Mouse (Mus musculus) hindbrain, postnatal 0 days (tissue): ENCODE measurements around the gene Srp68. TPM values are rescaled to one million over a fixed set of nuclear protein-coding genes. Genes with fewer than 3 reads are reported as not detected.
A peak's percentile ranks its signal among the peaks of the same experiment; 100 is the strongest.

Experiments
- ATAC-seq: fragments of 200-750 bp; cut with Nextera tagmentation; 2 replicates; pipeline ENCODE4 v1.8.0; 2017; ENCODE audit warnings: mild to moderate bottlenecking, moderate TSS enrichment, moderate library complexity
- DNase-seq: peaks from one replicate; pipeline ENCODE4 v3.0.0-alpha.2; 2015; ENCODE audit warnings: low spot score
- H3K27ac ChIP-seq: fragments of 300-500 bp; sonication (generic); 2 replicates; pipeline ENCODE4 v1.5.1; 2014; ENCODE audit warnings: mild to moderate bottlenecking
- H3K27me3 ChIP-seq: fragments of 300-500 bp; sonication (generic); 2 replicates; pipeline ENCODE4 v1.6.1; 2014; ENCODE audit warnings: low read length, mixed read lengths; ENCODE audit not compliant: insufficient read depth
- H3K36me3 ChIP-seq: fragments of 300-500 bp; sonication (generic); 2 replicates; pipeline ENCODE4 v1.6.1; 2014; ENCODE audit warnings: low read length, mixed read lengths; ENCODE audit not compliant: insufficient read depth
- H3K4me1 ChIP-seq: fragments of 300-500 bp; sonication (generic); 2 replicates; pipeline ENCODE4 v1.6.1; 2014; ENCODE audit warnings: antibody characterized with exemption, low read length, mixed read lengths; ENCODE audit not compliant: insufficient read depth
- H3K4me2 ChIP-seq: fragments of 300-500 bp; sonication (generic); 2 replicates; pipeline ENCODE4 v1.6.1; 2014; ENCODE audit warnings: low read depth, mild to moderate bottlenecking, low read length, moderate library complexity, mixed read lengths
- H3K4me3 ChIP-seq: fragments of 300-500 bp; sonication (generic); 2 replicates; pipeline ENCODE4 v1.5.1; 2014; ENCODE audit warnings: low read length
- H3K9ac ChIP-seq: fragments of 300-500 bp; sonication (generic); replicated peaks from 2 replicates; pipeline ENCODE4 v1.6.1; 2014; ENCODE audit warnings: mild to moderate bottlenecking, low read length, moderate library complexity, mixed read lengths
- H3K9me3 ChIP-seq: fragments of 300-500 bp; sonication (generic); 2 replicates; pipeline ENCODE4 v1.6.1; 2016; ENCODE audit warnings: low read length, mixed read lengths
- CTCF ChIP-seq: IDR thresholded peaks from 2 replicates; pipeline ENCODE4 v1.5.1; 2016; ENCODE audit warnings: antibody characterized with exemption, control low read depth, low read depth
- WGBS: fragments of 180-500 bp; shearing (Covaris S2); extraction: QIAGEN DNeasy Blood & Tissue Kit; methylation state at CpG from one replicate; pipeline ENCODE4 v1.1.7; 2014; 5-methylcytosine and 5-hydroxymethylcytosine counted together
- polyA plus RNA-seq: library from polyadenylated mRNA; unstranded; fragments of >200 nt; fragmentation: Nextera tagmentation; extraction: Ambion mirVana; gene quantifications from 2 replicates; pipeline ENCODE4 v1.2.1, GENCODE M21; 2015
- total RNA-seq: library from RNA; depleted of rRNA; stranded (reverse); fragments of >200 nt; gene quantifications from 2 replicates; pipeline ENCODE4 v1.2.3, GENCODE M21; 2014

Srp68 gene
- total and polyA plus RNA-seq, 2 experiments from 2014 or later = 22.5 to 50.4 TPM

DNA sequence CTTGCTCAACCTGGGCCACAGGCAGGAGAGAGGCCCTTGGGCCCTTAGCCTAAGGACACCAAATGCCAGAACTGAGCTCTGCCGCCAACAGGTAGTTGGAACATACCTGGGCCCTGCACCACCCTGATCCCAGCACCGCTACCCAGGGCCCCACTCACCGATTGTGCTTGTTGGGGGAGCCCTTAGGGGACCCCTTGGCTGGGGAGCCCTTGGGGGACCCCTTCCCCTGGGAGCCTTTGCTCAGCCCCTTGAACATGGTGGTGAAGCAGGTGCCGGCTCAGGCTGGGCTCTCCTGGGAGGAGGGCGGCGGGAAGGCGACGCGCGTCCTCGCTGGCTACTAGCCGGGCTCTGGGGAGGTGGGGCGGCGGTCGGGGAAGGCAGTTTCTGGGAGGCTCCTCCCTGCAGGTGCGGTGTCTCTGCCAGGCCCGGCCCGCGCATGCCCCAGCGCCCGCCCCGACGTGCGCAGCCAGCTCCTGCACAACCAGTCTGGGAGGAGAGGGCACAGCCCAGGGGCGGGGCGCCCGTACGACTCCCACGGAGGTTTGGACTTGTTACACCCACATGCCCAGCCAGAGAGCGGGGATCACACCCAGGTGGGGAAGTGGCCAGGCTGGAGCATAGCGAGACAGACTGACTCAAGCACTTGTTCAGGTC is 36.1 kb downstream of the Srp68 start, which contains the start of gene Evpl:
Evpl (minus strand) TSS at position 336 of the 654 bp plus-strand sequence.
- Histone ChIP-seq H3K9ac (no peak within 1 kb of the TSS), H3K27ac (no peak within 1 kb of the TSS), H3K9me3 (no peaks in the 10 kb centered on the region), H3K4me2 (peak within 1 kb of the TSS; percentile 13; the same call in 1 of the 2 replicates), H3K27me3 (no peaks in the 10 kb centered on the region), H3K4me1 (no peaks in the 10 kb centered on the region), H3K4me3 (no peak within 1 kb of the TSS), H3K36me3 (no peaks in the 10 kb centered on the region)
- DNase-seq (no peak), ATAC-seq (peak; percentile 44; the same call in 1 of the 2 replicates)
- WGBS = 15% methylated on average over 29 of the region's 31 CpGs
- no peak for TF ChIP-seq CTCF

- H3K27ac ChIP-seq = no peak overlapping the region
- no peaks in the 10 kb centered on the region for H3K36me3 ChIP-seq
- no peaks in the 10 kb centered on the region for H3K27me3 ChIP-seq
- TF ChIP-seq CTCF = no peak
- no peak overlapping the region for H3K9ac ChIP-seq
- 85% methylated on average over 8 of the region's 8 CpGs for WGBS
- H3K4me3 ChIP-seq = no peak overlapping the region
- no peaks in the 10 kb centered on the region for H3K9me3 ChIP-seq
- no peak for DNase-seq
- H3K4me1 ChIP-seq = no peaks in the 10 kb centered on the region
- no peak for ATAC-seq
- H3K4me2 ChIP-seq = no peak overlapping the region
Measured at GRCm38 (mm10) chr11:116234901-116235300, 39.1 kb downstream of the Srp68 start.

DNA sequence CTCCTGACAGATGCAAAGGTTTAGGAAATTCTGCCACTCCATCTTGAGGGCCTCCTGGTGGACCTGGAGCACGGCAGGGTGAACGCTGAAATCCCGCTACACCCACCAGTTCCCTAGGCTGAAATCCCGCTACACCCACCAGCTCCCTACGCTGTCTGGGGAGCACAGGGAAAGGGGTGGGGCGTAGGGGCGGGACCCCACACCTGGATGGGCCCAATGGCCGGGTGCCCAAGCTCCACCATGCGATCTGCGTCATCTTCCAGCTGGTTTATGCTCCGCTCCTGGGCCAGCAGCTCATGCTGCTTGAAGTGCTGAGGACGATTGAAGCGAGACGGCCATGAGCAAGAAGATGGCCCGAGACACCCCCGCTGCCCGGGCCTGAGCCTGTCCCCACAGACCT is 41.6 kb downstream of the Srp68 start:
- Histone ChIP-seq H3K4me2 (no peak overlapping the region), H3K36me3 (no peaks in the 10 kb centered on the region), H3K9ac (0 out of 2 replicates have a peak overlapping the region, but pooled peaks have one; percentile 21), H3K9me3 (no peaks in the 10 kb centered on the region), H3K27me3 (no peaks in the 10 kb centered on the region), H3K27ac (no peak overlapping the region), H3K4me1 (no peaks in the 10 kb centered on the region), H3K4me3 (0 out of 2 replicates have a peak overlapping the region, but pooled peaks have one; percentile 3)
- ATAC-seq (peak; percentile 55; the same call in 1 of the 2 replicates), DNase-seq (no peak)
- WGBS = 25% methylated on average over 17 of the region's 17 CpGs
- TF ChIP-seq CTCF = no peak

DNA sequence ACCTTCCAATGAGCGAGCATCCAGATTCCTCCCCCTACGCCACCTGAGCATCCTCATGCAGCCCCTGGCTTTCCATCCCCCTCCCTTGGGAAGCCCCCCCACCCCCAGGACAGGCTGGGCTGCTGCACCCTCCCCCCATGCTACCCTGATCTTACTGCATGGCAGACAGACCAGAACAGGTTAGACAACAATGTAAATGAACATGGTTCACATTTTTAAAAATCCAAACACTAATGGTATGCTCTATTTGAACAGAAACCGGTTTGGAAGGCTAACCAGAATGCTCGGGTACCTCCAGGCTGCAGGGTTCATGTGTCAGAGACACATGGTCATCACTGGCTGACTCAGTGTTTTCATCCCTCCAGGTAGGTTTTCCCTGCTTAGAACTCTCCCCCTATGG is 45.3 kb downstream of the Srp68 start:
- Histone ChIP-seq H3K27ac (no peak overlapping the region), H3K9ac (no peak overlapping the region), H3K4me3 (no peak overlapping the region), H3K36me3 (no peaks in the 10 kb centered on the region), H3K27me3 (peaks cover 4% of the 10 kb centered on the region; the same call in 1 of the 2 replicates), H3K4me1 (no peaks in the 10 kb centered on the region), H3K4me2 (no peak overlapping the region), H3K9me3 (no peaks in the 10 kb centered on the region)
- DNase-seq (no peak), ATAC-seq (no peak)
- WGBS = 77% methylated on average over 4 of the region's 4 CpGs
- no peak for TF ChIP-seq CTCF

DNA sequence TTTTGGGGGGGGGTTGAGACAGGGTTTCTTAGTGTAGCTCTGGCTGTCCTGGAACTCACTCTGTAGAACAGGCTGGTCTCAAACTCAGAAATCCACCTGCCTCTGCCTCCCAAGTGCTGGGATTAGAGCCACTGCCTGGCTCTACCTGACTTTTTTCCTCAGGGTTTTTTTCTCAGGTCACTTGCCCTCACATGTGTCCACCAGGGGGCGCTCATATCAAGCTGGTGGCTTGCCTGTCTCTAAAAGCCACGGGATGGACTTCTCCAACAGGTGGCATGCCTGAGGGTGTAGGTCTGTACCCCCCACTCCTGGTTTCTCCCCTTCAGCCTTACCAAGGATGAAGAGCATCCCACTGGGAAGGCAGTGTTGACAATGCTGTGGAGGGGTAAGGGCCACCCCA is 47.6 kb downstream of the Srp68 start:
- Histone ChIP-seq H3K4me2 (no peak overlapping the region), H3K27ac (no peak overlapping the region), H3K36me3 (no peaks in the 10 kb centered on the region), H3K9ac (no peak overlapping the region), H3K27me3 (peaks cover 16% of the 10 kb centered on the region; the same call in 1 of the 2 replicates), H3K9me3 (no peaks in the 10 kb centered on the region), H3K4me3 (no peak overlapping the region), H3K4me1 (no peaks in the 10 kb centered on the region)
- DNase-seq (peak; percentile 73), ATAC-seq (no peak)
- peak; percentile 84 for TF ChIP-seq CTCF
- WGBS = 0% methylated on average over 2 of the region's 2 CpGs

DNA sequence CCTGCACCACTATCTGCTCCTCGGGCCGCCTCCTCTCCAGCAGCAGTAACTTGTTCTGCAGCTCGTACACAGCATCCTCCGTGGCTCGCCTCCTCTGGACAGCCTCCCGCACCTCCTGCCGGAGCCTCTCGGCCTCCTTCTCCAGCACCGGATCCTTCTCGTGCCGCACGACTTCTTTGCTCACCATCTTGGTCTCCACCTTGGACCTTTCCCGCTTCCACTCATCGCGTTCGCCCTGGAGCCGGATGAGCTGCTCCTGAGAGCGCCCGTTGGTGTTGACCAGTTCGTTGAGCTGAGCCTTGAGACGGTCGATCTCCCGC is 51.3 kb downstream of the Srp68 start:
- H3K4me3 ChIP-seq = peak overlapping the region; percentile 23
- peaks cover 5% of the 10 kb centered on the region; the same call in 1 of the 2 replicates for H3K4me1 ChIP-seq
- H3K9ac ChIP-seq = no peak overlapping the region; the same call in 1 of the 2 replicates
- DNase-seq = no peak
- peak overlapping the region; percentile 52 for H3K4me2 ChIP-seq
- peaks cover 25% of the 10 kb centered on the region; the same call in 1 of the 2 replicates for H3K27me3 ChIP-seq
- ATAC-seq = no peak
- no peaks in the 10 kb centered on the region for H3K36me3 ChIP-seq
- H3K27ac ChIP-seq = peak overlapping the region; percentile 7; the same call in 1 of the 2 replicates
- WGBS = 23% methylated on average over 23 of the region's 23 CpGs
- no peaks in the 10 kb centered on the region for H3K9me3 ChIP-seq
- no peak for TF ChIP-seq CTCF
